Mouse (Mus musculus) heart, postnatal 4 days (tissue): Measurements from ENCODE around the gene F13b. TPM values are rescaled to one million over a fixed set of nuclear protein-coding genes. Genes with fewer than 3 reads are reported as not detected.
A peak's percentile ranks its signal among the peaks of the same experiment; 100 is the strongest.

Experiments
- DNase-seq: peaks from one replicate; pipeline ENCODE4 v3.0.0; 2021
- total RNA-seq, 2 experiments: library from RNA; stranded (reverse); gene quantifications; 2 replicates each; pipeline ENCODE4 v1.2.3; 2021

Gene F13b
- total RNA-seq: not detected

DNA sequence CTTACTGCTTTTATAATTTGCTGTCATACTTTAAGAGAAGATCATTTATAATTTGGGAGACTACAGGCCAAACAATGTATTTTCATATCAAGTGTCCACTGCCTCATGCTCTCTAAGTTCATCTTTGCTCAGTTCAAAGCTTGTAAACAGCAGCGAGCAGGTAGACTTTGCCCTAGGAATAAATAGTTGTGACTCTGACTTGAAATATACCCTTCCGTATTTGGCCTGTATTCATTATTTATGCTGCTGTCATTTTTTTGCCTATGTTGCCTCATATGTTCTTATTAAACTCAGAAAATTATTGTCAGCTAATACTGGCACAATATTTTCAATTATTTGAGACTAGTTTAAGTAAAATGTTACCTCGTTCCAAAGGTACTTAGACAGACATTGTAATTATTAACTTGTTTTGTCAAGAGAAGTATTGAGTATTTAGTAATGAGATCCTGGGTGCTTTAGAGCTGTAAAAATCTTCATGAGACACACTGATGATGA lies at the start of gene F13b:
Gene F13b, plus strand, starts transcription at position 445 of the 495 bp plus-strand sequence.
- no peak for DNase-seq

DNA sequence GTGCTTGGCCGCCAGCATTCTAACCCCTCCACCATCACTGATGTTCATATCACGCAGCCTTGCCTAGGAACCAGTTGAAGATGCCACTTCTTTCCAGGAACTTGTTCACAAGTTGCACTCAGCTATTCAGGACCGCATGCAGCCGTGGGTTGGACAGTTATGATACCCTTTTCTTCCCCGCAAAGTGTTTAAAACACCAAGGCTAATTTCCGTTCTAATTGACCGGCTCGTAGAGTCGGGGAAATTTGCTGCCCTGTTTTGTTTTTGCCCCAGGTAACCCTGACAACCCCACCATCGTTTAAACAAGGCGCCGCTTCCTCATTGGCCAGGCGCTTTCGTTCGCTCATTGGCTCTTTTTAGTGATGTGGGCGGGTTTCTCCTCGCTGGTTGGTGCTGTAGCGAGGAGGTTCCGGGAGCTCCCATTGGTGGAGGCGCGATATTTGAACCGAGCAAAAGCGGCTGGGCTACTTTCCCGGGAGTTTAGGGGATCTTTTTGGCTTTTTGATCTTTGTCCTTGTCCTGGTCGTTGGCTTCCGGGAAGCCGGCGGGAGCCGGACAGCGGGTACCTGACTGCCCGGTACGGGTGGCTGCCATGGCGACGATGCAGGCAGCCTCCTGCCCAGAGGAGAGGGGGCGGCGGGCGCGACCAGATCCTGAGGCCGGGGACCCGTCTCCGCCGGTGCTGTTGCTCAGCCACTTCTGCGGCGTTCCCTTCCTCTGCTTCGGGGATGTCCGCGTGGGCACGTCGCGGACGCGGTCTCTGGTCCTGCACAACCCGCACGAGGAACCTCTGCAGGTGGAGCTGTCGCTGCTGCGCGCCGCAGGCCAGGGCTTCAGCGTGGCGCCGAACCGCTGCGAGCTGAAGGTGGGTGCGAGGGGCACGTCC lies 46.9 kb upstream of the F13b start, which contains the start of gene Aspm:
Gene Aspm, plus strand, starts transcription at position 433 of the 886 bp plus-strand sequence.
- peak; percentile 94 for DNase-seq

DNA sequence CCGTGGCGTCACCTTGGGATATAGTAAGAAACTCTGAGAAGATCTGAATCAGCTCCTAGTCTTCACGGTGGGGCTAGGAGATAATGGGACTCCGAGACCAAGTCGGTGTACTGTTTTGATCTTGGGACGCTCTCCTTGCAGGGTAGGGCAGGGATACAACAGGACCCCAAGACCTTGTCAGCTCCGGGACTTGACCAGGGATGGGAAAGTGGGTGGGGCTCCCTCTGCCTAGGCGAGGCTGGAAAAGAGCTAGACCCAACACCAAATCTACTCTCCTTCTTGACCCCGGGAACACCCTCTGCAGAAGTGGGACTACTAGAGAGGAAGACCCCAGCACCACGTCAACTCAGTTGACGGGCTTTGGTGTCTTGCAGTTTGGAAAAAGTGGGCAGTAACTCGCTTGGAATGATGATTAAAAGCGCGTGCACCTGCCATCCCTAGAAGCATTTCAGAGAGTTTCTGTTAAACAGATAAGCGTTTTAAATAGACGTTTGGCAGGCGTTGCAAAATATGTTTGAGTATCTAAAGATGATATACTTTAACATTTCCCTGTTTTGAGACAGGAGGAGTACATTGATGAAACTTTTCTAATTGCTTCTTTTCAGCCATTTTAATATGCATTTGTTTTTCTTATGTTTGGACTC lies 46.2 kb upstream of the F13b start:
- DNase-seq: peak; percentile 16

DNA sequence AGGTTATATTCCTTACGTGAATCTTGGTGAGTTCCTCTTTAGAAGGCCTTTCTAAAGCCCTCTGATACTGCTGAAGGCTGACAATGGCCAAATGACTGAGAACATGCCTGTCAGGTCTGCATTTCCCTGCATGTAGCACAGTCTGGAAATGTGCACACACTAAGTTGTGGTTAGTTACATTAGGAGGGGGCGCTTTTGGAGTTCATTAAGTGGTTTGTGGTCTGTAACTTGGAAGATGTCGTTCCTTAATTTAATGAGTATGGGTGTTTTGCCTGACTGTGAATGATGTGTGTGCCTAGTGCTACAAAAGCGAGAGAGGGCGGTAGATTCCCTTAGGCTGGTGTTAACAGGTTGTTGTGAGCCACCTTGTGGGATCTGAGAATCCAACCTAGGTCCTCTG lies 40.7 kb upstream of the F13b start:
- no peak for DNase-seq

DNA sequence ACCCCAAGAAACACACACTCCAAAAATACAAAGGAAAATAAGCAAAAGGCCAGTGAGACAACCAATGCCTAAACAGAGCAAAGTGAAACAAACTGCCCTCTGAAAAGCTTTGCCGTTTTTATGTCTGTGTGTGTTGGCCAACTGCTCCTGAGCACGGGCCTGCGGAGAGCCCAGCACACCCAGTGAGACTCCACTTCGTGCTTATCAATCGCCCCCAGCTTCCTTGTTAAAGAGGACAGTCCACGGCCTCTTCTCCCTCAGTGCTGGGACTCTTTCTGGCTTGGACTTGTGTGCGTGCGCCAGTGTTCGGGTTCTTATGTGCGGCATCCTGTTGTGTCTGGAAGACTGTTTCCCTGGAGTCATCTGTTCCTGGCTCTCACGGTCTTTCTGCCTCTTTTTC lies 35.6 kb upstream of the F13b start:
- no peak for DNase-seq

DNA sequence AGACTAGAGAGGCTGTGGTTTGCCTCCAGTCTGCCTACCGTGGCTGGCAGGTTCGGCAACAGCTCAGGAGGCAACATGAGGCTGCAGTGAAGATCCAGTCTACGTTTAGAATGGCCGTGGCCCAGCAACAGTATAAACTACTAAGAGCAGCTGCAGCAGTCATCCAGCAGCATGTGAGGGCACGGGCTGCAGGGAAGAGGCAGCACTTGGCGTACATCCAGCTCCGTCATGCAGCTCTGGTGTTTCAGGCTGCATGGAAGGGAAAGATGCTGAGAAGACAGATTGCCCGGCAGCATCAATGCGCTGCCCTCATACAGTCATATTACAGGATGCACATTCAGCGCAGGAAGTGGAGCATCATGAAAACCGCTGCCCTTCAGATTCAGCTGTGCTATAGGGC lies 22.6 kb upstream of the F13b start:
- no peak for DNase-seq

DNA sequence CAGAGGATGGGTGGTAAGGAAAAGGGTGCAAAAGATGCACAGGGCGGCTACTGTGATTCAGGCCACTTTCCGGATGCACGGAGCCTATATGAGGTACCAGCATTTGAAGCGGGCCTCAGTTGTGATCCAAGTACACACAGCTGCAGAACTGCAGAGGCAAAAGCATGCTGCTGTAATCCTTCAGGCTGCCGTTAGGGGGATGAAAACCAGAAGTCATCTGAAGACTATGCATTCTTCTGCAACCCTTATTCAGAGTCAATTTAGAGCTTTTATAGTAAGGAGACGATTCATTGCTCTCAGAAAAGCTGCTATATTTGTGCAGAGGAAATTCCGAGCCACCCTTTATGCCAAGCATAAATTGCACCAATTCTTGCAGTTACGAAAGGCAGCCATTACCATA lies 21.3 kb upstream of the F13b start:
- DNase-seq: no peak

DNA sequence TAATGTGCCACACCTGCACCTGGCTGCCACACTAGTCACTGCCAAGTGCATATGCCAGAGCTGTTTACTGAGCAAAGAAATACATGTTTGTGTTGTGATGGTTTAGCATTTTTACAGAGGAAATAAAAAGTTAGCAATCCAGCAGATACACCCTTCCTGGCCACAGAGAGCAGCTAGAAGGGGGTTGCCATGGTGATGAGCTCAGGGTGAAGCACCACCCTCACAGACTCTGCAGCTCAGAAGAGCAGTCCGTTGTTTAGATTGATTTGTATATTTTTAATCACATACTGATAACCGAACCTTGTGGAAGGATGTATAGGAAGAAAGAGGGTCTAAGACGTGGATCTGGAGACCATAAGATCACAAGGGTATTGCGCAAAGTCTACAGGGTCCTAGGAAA lies 20.4 kb upstream of the F13b start:
- no peak for DNase-seq

DNA sequence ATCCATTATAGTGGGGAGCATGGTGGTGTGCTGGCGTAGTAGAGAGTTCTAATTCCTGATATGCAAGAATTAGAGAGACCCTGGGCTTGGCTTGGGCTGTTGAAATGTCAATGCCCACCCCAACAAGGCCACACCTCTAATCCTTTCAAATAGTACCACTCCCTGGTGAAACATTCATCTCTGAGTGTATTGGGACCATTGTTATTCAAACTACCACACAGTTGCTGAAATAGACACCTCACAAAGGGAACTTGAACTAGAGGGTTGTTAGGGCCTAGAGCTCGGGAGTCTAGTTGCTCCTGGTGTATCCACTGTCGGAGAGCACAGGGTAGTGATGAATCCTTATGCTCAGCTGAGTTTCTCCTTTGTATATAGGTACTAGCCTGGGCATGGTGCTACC lies 6.9 kb upstream of the F13b start:
- DNase-seq: no peak

DNA sequence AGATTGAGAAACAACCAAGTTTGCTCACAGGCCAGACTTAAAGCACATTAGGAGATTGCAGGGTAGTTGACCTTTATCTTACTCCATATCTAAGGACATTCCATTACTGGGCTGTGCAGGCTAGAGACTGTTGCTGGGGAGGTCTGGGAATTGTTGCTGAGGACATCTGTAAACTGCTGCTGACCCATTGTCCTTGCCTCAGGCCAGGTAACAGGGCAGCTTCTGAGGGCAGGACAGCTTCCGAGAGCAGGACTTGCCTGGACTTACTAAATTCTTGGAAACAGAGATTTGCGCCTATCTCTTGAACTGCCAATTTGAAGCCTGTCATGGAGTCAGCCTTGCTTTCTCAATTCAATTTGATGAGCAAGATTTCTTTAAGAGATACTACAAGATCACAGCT lies 6.1 kb upstream of the F13b start:
- no peak for DNase-seq

DNA sequence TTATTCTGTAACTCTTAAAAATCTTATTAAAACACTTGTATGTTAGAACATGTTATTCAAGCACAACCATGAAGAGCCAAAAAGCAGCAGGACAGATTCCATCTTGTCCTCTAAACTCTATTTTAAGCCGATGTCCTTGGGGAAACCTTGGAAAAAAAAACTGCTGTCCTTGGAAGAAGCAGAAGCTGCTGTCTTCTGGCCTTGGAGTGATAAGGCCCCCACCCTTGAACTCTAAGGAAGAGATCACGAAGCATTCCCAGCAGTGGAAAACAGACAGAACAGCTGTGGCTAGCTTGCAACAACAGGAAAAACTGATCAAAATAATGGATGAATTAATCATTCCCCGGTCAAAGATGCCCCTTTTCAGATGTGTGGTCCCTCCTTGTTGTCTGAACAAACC lies 5.3 kb upstream of the F13b start:
- no peak for DNase-seq

DNA sequence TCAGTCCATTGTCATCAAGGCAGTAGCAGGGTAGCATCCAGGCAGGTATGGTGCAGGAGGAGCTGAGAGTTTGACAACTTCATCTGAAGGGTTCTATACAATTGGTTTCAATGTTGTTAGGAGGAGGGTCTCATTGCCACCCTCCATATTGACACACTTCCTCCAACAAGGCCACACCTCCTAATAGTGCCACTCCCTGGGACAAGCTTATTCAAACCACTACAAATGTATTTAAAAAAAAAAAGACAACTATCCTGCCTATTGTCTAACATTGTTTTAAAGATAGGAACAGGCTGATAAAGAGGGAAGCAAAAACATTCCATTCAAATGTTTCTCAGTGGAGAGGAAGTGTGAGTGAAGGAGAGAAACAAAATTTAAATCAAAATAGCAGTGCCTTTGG lies 1.8 kb upstream of the F13b start:
- DNase-seq: no peak

DNA sequence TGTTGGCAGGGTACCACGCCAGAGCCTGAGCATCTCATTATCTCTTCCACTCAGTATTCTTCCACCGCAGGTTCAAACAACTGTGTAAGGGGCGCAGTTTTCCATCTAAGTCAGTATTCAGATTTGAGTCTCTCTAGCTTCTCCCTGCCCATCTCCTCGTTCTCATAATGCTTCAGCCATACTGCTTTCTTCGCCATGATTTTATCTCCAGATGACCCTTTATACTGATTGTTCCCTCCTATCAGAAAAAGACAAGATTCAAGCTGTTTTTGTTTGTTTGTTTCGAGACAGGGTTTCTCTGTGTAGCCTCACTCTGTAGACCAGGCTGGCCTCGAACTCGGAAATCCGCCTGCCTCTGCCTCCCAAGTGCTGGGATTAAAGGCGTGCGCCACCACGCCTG lies 13.1 kb downstream of the F13b start:
- no peak for DNase-seq

DNA sequence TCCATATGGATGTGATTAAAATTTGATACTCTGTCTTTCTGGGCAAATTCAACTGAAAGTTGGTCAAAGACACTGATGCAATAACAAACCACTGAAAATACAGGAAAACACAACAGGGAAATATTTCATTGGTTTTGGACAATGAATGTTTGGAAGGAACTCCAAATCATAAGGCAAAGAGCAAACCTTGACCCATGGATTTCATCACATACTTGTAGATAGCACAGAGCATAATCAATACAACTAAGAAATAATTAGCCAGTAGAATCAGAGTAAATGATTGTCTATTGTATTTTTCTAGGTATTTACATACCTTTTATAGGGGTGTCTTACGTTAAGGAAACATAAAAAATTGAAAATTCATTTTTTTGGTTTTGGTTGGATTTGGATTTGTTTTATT lies 47.0 kb downstream of the F13b start:
- no peak for DNase-seq

DNA sequence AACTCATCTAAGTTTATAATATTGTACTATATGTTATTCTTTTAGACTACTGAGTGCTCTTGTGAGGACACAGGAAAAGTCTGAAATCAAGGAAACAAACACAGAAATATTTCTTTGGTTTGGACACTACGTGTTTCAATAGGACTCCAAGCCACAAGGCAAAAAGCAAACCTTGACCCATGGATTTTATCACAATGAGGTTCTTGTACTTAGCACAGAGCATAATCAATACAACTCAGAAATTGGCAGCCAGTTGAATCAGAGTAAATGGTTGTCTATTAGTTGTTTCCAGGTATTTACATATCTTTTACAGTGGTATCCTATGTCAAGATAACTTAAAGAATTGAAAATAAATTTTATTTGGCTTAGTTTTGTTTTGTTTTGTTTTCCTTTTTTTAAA lies 49.8 kb downstream of the F13b start:
- no peak for DNase-seq

DNA sequence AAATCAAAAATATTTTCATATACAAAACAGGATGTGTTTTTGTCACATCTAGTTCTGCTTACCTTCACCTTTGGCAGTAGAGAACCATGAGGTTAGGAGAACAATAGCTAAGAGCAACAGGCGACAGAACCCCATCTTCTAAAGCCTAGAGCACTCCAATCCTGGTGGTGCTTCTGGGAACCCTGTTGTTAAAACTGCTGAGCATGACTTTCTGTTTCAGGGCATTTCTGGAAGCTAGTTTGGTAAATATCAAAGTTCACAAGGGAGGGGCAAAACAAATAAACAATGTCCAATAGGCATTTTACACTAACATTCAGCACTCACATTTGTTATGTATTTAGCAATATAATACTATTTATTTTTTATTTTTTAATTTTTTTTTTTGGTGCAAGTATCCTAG lies 58.5 kb downstream of the F13b start, which contains the start of gene Cfhr1:
Gene Cfhr1, minus strand, starts transcription at position 249 of the 400 bp plus-strand sequence.
- no peak for DNase-seq

Other genes with a start within 250 kb of the F13b start
- under 1 TPM; 0.07 to 0.12 TPM for gene Crb1, start 124.6 kb upstream of the F13b start, total RNA-seq
- gene Zbtb41, start 79.4 kb upstream of the F13b start, total RNA-seq: 10 to 100 TPM; 23.6 to 26.3 TPM
- 10 to 100 TPM; 26.1 to 30.2 TPM for gene Aspm, start 46.9 kb upstream of the F13b start, total RNA-seq
- not detected for gene Cfhr1, start 58.6 kb downstream of the F13b start, total RNA-seq